8 mouse cellular contexts compared by ENCODE assay signal in the genomic region with DNA sequence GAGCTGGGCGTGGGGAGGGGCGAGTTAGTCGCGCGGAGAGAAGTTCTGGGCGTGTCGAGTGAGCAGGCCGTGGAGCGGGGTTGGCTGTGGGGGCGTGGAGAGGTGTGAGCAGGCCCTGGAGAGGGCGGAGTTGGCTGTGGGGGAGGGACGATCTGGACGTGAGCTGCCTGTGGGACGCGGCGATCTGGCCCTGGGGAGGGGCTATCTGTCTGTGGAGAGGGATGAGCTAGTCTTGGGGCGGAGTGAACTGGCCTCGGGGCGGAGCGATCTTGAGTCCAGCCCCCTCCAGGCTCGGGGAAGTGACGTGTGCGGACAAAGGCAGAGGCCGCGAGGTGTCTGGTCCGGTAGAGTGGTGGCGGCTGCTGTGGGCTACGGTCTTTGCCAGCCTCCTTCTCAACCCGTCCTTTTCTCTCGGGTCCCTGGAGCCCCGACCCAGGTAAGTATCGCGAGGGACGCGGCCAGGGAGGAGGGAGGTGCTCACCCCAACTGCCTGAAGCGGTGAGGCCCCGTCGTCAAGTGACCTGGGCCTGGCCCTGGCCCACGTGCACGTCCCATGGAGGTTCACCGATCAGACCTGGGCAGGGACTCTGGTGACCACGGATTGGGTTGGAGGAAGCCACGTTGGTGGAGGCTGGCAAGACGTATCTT. TPM values are rescaled to one million over a fixed set of nuclear protein-coding genes. Genes with fewer than 3 reads are reported as not detected.
DNase-seq lines count a peak whose midpoint lies in the region; ATAC-seq lines count a peak whose summit lies in the region.

A gene (plus strand): TSS at position 179 of the 648 bp plus-strand sequence.

- WGBS in hindbrain, embryonic 12.5 days, result under 1% methylated on average over 44 of the region's 44 CpGs

- H3K4me3 ChIP-seq in hindbrain, embryonic 12.5 days, result peak within 1 kb of the TSS; percentile 80

- H3K27me3 ChIP-seq in hindbrain, embryonic 12.5 days, result peaks cover 11% of the 10 kb centered on the region

- H3K4me1 ChIP-seq in hindbrain, embryonic 12.5 days, result peaks cover 27% of the 10 kb centered on the region

- peak within 1 kb of the TSS; percentile 84 for H3K27ac ChIP-seq in hindbrain, embryonic 12.5 days

- H3K4me2 ChIP-seq in hindbrain, embryonic 12.5 days (replicated peaks), result peak within 1 kb of the TSS; percentile 79

- peaks cover 9% of the 10 kb centered on the region for H3K36me3 ChIP-seq in hindbrain, embryonic 12.5 days

- peak; percentile 96 for ATAC-seq in hindbrain, embryonic 12.5 days (ENCODE audit: low FRiP score)

- peak within 1 kb of the TSS; percentile 94 for H3K9ac ChIP-seq in hindbrain, embryonic 12.5 days

- peak; percentile 100 for DNase-seq in NIH3T3 (ENCODE audit: low read depth)
- DNase-seq in cerebellum, postnatal 10 days, result peak; percentile 98 to 100
- DNase-seq in frontal cortex, postnatal 10 days (ENCODE audit: low spot score in 2 of 2), result peak; percentile 98
- peak; percentile 96 to 99 for DNase-seq in layer of hippocampus, postnatal 14 days (ENCODE audit: low spot score in 2 of 2)
- DNase-seq in lung, postnatal 14 days, result peak; percentile 99
- peak; percentile 97 for DNase-seq in retina, adult 2 months (ENCODE audit: low read depth, low spot score)
- peak; percentile 99 for DNase-seq in thymus, postnatal 36 days

- H3K9me3 ChIP-seq in hindbrain, embryonic 12.5 days (replicated peaks), result no peaks in the 10 kb centered on the region

RNA-seq across cellular contexts. Expression of the gene that starts here (rescaled TPM):
- 97.2 and 102 TPM in 2 replicates for polyA plus RNA-seq in hindbrain, embryonic 12.5 days (2016; fragmentation: Nextera tagmentation; extraction: Ambion mirVana)
- 10 to 100 TPM; 38.9 to 41.9 TPM for total RNA-seq in layer of hippocampus, postnatal 14 days (2021)

Comparison
In these comparisons a context has a peak if more than half of its experiments do, and no peak if none do; other contexts are left out.
1. Peak in every context shown above with its lines: DNase-seq, ATAC-seq, H3K4me3 ChIP-seq and H3K27ac ChIP-seq.